Mouse (Mus musculus) bone marrow, adult 2 months (tissue): ENCODE measurements around the gene Hist1h1d. TPM values are rescaled to one million over a fixed set of nuclear protein-coding genes. Genes with fewer than 3 reads are reported as not detected.
"Not testable (repeated sequence)": the region's sequence is repeated elsewhere in the genome, so short reads cannot be mapped to it uniquely, and the experiment has no call there.

Source experiments
- H3K27ac ChIP-seq: fragments of 200-500 bp; 2 replicates; pipeline ENCODE4 v1.5.1; 2012; ENCODE audit warnings: low read depth, mild to moderate bottlenecking, control low read depth, inconsistent platforms, low read length; ENCODE audit not compliant: control insufficient read depth, poor library complexity, insufficient read depth
- H3K4me1 ChIP-seq: fragments of 200-500 bp; 2 replicates; pipeline ENCODE4 v1.6.1; 2011; ENCODE audit warnings: low read length; ENCODE audit not compliant: control insufficient read depth, insufficient read depth
- H3K4me3 ChIP-seq: fragments of 200-500 bp; replicated peaks from 2 replicates; pipeline ENCODE3; 2011; ENCODE audit warnings: mild to moderate bottlenecking, low read depth, low read length, control low read depth; ENCODE audit not compliant: control insufficient read depth
- CTCF ChIP-seq: fragments of 200-500 bp; IDR thresholded peaks from 2 replicates; pipeline ENCODE4 v1.5.1; 2011; ENCODE audit warnings: low read length, control low read depth; ENCODE audit not compliant: control insufficient read depth, insufficient read depth
- POLR2A ChIP-seq: fragments of 200-500 bp; IDR thresholded peaks from 2 replicates; pipeline ENCODE4 v1.6.1; 2011; ENCODE audit warnings: low read depth, mild to moderate bottlenecking, control low read depth, low read length, borderline replicate concordance; ENCODE audit not compliant: control insufficient read depth
- WGBS: fragments of 180-500 bp; shearing (Covaris S2); methylation state at CpG from one replicate; pipeline ENCODE4 v1.1.7; 2018; 5-methylcytosine and 5-hydroxymethylcytosine counted together
- polyA plus RNA-seq: library from polyadenylated mRNA; stranded (reverse); fragments of >200 nt; gene quantifications from 2 replicates; pipeline ENCODE4 v1.2.4, GENCODE M21; 2011; ENCODE audit warnings: low replicate concordance; ENCODE audit not compliant: missing spikeins, insufficient read depth, insufficient read length

The Hist1h1d gene
- polyA plus RNA-seq, 1 experiment = 12.7 TPM

- Histone ChIP-seq H3K4me1 (peaks cover 3% of the 10 kb centered on the region; the same call in 1 of the 2 replicates), H3K4me3 (peak overlapping the region; percentile 56), H3K27ac (peak overlapping the region; percentile 89)
- WGBS = 3% methylated on average over 22 of the region's 22 CpGs
- TF ChIP-seq POLR2A (no peak), CTCF (no peak)
Measured at GRCm38 (mm10) chr13:23586099-23586939, 33.3 kb downstream of the Hist1h1d start.

GRCm38 (mm10) chr13:23586940-23587225, 33.8 kb downstream of the Hist1h1d start:
- peaks cover 3% of the 10 kb centered on the region; the same call in 1 of the 2 replicates for H3K4me1 ChIP-seq
- H3K27ac ChIP-seq = peak overlapping the region; percentile 89
- H3K4me3 ChIP-seq = peak overlapping the region; percentile 56
- TF ChIP-seq CTCF (no peak), POLR2A (no peak)
- WGBS = 4% methylated on average over 1 of the region's 1 CpGs

- Histone ChIP-seq H3K4me3 (no peak overlapping the region), H3K4me1 (peaks cover 3% of the 10 kb centered on the region; the same call in 1 of the 2 replicates), H3K27ac (no peak overlapping the region)
- WGBS = 89% methylated on average over 7 of the region's 7 CpGs
- no peak for TF ChIP-seq POLR2A
- no peak for TF ChIP-seq CTCF
Measured at GRCm38 (mm10) chr13:23591206-23591605, 38.1 kb downstream of the Hist1h1d start.

GRCm38 (mm10) chr13:23591886-23592285, 38.8 kb downstream of the Hist1h1d start:
- 71% methylated on average over 7 of the region's 7 CpGs for WGBS
- not testable (repeated sequence) for H3K4me1 ChIP-seq, H3K27ac ChIP-seq, H3K4me3 ChIP-seq

- 60% methylated on average over 7 of the region's 7 CpGs for WGBS
- Histone ChIP-seq H3K4me1 (peaks cover 3% of the 10 kb centered on the region; the same call in 1 of the 2 replicates), H3K4me3 (no peak overlapping the region), H3K27ac (no peak overlapping the region)
- no peak for TF ChIP-seq CTCF
- TF ChIP-seq POLR2A = no peak
Measured at GRCm38 (mm10) chr13:23592614-23593013, 39.6 kb downstream of the Hist1h1d start.

GRCm38 (mm10) chr13:23593051-23593770, 40.1 kb downstream of the Hist1h1d start:
- TF ChIP-seq CTCF = no peak
- no peak for TF ChIP-seq POLR2A
- Histone ChIP-seq H3K4me1 (peaks cover 2% of the 10 kb centered on the region; the same call in 1 of the 2 replicates), H3K4me3 (no peak overlapping the region), H3K27ac (no peak overlapping the region)
- 13% methylated on average over 5 of the region's 5 CpGs for WGBS

GRCm38 (mm10) chr13:23595185-23595584, 42.1 kb downstream of the Hist1h1d start:
- TF ChIP-seq CTCF (no peak), POLR2A (no peak)
- no peak overlapping the region for H3K4me3 ChIP-seq
- peaks cover 2% of the 10 kb centered on the region; the same call in 1 of the 2 replicates for H3K4me1 ChIP-seq
- 31% methylated on average over 2 of the region's 2 CpGs for WGBS
- H3K27ac ChIP-seq = peak overlapping the region; percentile 21; the same call in 1 of the 2 replicates

GRCm38 (mm10) chr13:23595622-23596372, 42.7 kb downstream of the Hist1h1d start:
- peak overlapping the region; percentile 0; the same call in 1 of the 2 replicates for H3K27ac ChIP-seq
- H3K4me1 ChIP-seq = peaks cover 2% of the 10 kb centered on the region; the same call in 1 of the 2 replicates
- TF ChIP-seq POLR2A = no peak
- TF ChIP-seq CTCF = no peak
- 61% methylated on average over 7 of the region's 7 CpGs for WGBS
- no peak overlapping the region for H3K4me3 ChIP-seq
